Mouse (Mus musculus): ENCODE measurements around the gene Tbc1d2b.

Gene Tbc1d2b

DNA sequence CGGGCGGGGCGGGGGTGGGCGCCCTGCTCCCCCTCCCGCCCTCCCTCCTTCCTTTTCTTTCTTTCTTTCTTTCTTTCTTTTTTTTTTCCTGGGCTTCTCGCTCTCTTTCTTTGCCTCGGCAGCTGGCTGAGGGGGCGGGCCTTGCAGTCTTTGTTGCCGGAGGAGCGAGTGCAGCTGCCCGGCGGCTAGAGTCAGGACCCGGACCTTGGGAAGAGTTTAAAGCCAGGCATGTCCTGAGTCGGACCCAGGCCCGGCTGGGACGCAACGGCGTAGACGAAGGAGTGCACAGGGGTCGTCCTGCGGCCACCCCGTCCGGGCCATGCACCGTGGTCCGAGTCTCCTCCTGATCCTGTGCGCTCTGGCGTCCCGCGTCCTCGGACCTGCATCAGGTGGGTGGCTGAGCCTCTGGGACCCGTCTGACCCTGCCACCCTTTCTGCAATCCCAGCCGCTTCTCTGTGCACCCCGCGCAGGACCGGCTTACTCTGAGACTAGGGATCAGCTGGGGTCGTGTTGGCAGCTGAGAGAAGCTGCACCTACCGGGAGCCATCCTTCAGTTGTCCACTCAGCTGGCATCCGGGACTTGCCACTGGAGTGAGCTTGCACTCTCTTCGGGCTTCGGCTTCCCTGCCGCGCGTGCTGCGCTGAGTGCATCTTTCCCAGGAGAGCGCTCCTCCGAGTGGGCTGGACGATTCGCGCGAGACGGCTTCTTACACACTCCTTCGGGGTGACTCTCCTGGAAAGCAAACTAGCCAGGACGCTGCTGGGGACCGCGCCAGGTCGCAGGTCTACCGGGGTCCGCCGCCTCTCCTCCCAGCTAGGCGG is 107.5 kb downstream of the Tbc1d2b start, which contains the start of gene Adamts7:
Adamts7 (plus strand) TSS at position 144 of the 823 bp plus-strand sequence.
- TF ChIP-seq GATA4 (IDR thresholded peaks at IDR 0.05; ENCODE audit: insufficient replicate concordance, low read length): no peak

GRCm38 (mm10) chr9:90162243-90162925 is 108.2 kb downstream of the Tbc1d2b start:
- TF ChIP-seq GATA4 (IDR thresholded peaks at IDR 0.05; ENCODE audit: insufficient replicate concordance, low read length): no peak
